Mouse (Mus musculus): Measurements from ENCODE around the gene Socs7.

DNA sequence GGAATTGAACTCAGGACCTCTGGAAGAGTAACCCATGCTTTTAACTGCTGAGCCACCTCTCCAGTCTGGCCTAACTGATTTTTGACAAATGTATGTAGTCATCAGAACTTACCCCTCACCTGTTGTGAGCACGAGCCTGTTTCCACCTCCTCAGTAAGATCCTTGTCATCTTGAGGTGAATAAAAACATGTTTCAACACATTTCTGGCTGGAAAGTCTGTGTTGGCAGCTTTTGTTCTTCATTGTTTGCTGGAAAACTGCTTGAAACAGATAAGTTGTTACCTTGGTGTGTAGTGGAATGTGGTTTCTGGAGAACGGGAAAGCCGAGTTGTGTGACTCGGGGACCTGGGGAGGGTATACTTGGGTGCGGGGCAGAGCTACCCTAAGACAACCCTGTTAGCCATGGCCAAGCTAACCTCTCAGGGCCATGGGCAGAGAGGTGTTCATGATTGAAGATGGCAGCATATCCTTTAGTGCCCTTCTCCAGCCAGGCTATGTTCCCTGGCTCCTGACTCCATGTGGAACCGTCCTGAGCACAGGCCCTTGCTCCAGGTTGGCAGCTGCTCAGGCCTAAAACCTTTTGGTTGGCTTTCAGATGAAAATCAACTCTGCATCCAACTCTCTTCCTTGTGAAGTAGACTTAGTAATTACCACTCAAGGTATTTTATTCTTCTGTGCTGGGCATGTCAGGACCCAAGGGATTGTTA lies 10.0 kb downstream of the Socs7 start:
- no peak for TF ChIP-seq CTCF (IDR thresholded peaks at IDR 0.05; ENCODE audit: low read depth, low read length)
- TF ChIP-seq POLR2A (IDR thresholded peaks at IDR 0.05; ENCODE audit: borderline replicate concordance, low read depth, low read length): no peak
